Mouse (Mus musculus): ENCODE results near the gene Rnf41.

GRCm38 (mm10) chr10:128378462-128378861 is 33.0 kb upstream of the Rnf41 start:
- no peak for TF ChIP-seq CTCF (IDR thresholded peaks at IDR 0.05)
- TF ChIP-seq EP300 (IDR thresholded peaks at IDR 0.05): no peak
